Mouse (Mus musculus) midbrain, embryonic 13.5 days (tissue): ENCODE results near the gene Trappc5. TPM values are rescaled to one million over a fixed set of nuclear protein-coding genes. Genes with fewer than 3 reads are reported as not detected.
A peak's percentile ranks its signal among the peaks of the same experiment; 100 is the strongest.

Source experiments
- ATAC-seq: fragments of 200-750 bp; cut with Nextera tagmentation; 2 replicates; pipeline ENCODE4 v1.8.0; 2017; ENCODE audit warnings: mild to moderate bottlenecking, moderate TSS enrichment, moderate library complexity
- H3K27ac ChIP-seq: fragments of 300-500 bp; sonication (generic); 2 replicates; pipeline ENCODE4 v1.5.1; 2015; ENCODE audit warnings: inconsistent platforms, mild to moderate bottlenecking, moderate library complexity
- H3K27me3 ChIP-seq: fragments of 300-500 bp; sonication (generic); 2 replicates; pipeline ENCODE4 v1.6.1; 2015; ENCODE audit warnings: mild to moderate bottlenecking, inconsistent platforms
- H3K36me3 ChIP-seq: fragments of 300-500 bp; sonication (generic); 2 replicates; pipeline ENCODE4 v1.6.1; 2015; ENCODE audit warnings: mild to moderate bottlenecking, inconsistent platforms
- H3K4me1 ChIP-seq: fragments of 300-500 bp; sonication (generic); replicated peaks from 2 replicates; pipeline ENCODE4 v1.6.1; 2015; ENCODE audit warnings: inconsistent platforms
- H3K4me2 ChIP-seq: fragments of 300-500 bp; sonication (generic); replicated peaks from 2 replicates; pipeline ENCODE4 v1.6.1; 2015; ENCODE audit warnings: moderate library complexity, mild to moderate bottlenecking, inconsistent platforms
- H3K4me3 ChIP-seq: fragments of 300-500 bp; sonication (generic); replicated peaks from 2 replicates; pipeline ENCODE4 v1.5.1; 2015; ENCODE audit warnings: mild to moderate bottlenecking, inconsistent platforms
- H3K9ac ChIP-seq: fragments of 300-500 bp; sonication (generic); replicated peaks from 2 replicates; pipeline ENCODE4 v1.6.1; 2015; ENCODE audit warnings: mild to moderate bottlenecking, inconsistent platforms
- H3K9me3 ChIP-seq: fragments of 300-500 bp; sonication (generic); 2 replicates; pipeline ENCODE4 v1.6.1; 2016; ENCODE audit warnings: mild to moderate bottlenecking, inconsistent platforms
- WGBS: fragments of 180-500 bp; shearing (Covaris S2); methylation state at CpG from one replicate; pipeline ENCODE4 v1.1.7; 2015; 5-methylcytosine and 5-hydroxymethylcytosine counted together
- polyA plus RNA-seq: library from polyadenylated mRNA; unstranded; fragments of >200 nt; fragmentation: Nextera tagmentation; extraction: Ambion mirVana; gene quantifications from 2 replicates; pipeline ENCODE4 v1.2.1, GENCODE M21; 2015

Trappc5 gene
- polyA plus RNA-seq = 58.6 and 60.2 TPM in 2 replicates

GRCm38 (mm10) chr8:3676131-3676992 is at the start of gene Trappc5:
Gene Trappc5, plus strand, starts transcription at chr8:3676299.
- Histone ChIP-seq H3K27me3 (no peaks in the 10 kb centered on the region), H3K27ac (peak within 1 kb of the TSS; percentile 88), H3K4me3 (peak within 1 kb of the TSS; percentile 89), H3K9me3 (no peaks in the 10 kb centered on the region), H3K9ac (peak within 1 kb of the TSS; percentile 94), H3K4me1 (peaks cover 20% of the 10 kb centered on the region), H3K4me2 (peak within 1 kb of the TSS; percentile 78), H3K36me3 (peaks cover 26% of the 10 kb centered on the region)
- WGBS = 1% methylated on average over 61 of the region's 61 CpGs
- peak; percentile 82 for ATAC-seq

- no peaks in the 10 kb centered on the region; the same call in 1 of the 2 replicates for H3K36me3 ChIP-seq
- H3K27me3 ChIP-seq = peaks cover 28% of the 10 kb centered on the region
- H3K4me2 ChIP-seq = no peak overlapping the region
- no peak overlapping the region for H3K27ac ChIP-seq
- H3K9me3 ChIP-seq = no peaks in the 10 kb centered on the region
- H3K4me1 ChIP-seq = peaks cover 15% of the 10 kb centered on the region
- no peak overlapping the region for H3K9ac ChIP-seq
- 56% methylated on average over 5 of the region's 5 CpGs for WGBS
- ATAC-seq = no peak
- no peak overlapping the region for H3K4me3 ChIP-seq
These were observed 49.1 kb upstream of the Trappc5 start for GRCm38 (mm10) chr8:3626971-3627370.

GRCm38 (mm10) chr8:3628014-3628413 is 48.1 kb upstream of the Trappc5 start:
- no peaks in the 10 kb centered on the region; the same call in 1 of the 2 replicates for H3K36me3 ChIP-seq
- ATAC-seq = no peak
- 32% methylated on average over 5 of the region's 5 CpGs for WGBS
- no peak overlapping the region for H3K9ac ChIP-seq
- H3K4me2 ChIP-seq = no peak overlapping the region
- H3K4me3 ChIP-seq = no peak overlapping the region
- no peak overlapping the region for H3K27ac ChIP-seq
- H3K4me1 ChIP-seq = peaks cover 8% of the 10 kb centered on the region
- no peaks in the 10 kb centered on the region for H3K9me3 ChIP-seq
- H3K27me3 ChIP-seq = peaks cover 28% of the 10 kb centered on the region

DNA sequence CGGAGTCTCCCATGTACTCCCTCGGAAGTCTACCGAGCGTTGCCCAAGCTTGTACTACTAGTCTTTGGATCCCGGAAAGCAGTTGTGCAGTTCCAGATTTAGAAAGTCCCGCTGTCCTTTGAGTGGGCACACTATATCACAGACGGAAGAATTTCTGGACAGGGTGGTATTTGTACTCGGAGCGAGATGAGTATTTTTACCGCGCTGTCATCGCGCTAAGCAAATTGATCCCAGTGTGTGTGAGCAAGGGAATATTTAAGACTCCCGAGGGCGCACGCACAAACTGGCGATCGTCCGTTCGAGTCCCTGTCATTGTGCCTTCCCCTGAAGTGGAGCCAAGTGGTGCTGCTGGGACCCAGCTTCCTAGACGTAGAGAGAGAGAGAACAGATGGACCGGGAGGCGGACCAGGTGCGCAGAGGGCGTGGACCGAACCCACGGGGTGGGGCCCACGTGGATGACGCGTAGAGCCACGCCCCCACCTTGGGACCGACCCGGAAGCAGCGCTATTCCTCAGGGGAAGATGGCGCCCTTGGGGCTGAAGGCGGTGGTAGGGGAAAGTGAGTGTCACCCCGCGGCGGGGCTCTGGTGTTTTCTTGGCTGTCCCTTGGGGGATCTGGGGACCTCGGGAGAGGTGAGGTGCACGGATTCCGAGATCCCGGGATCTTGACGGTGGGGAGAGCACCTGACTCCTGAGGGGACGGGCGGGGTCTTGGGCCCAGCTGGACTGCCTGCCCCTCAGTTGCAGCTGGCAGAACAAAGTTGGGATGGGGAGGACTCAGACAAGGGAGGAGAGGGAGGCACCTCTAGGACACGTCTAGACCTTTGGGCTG is 45.2 kb upstream of the Trappc5 start, which contains the start of gene Stxbp2:
Stxbp2 (plus strand) TSS at position 309 of the 831 bp plus-strand sequence.
- WGBS = 6% methylated on average over 47 of the region's 47 CpGs

DNA sequence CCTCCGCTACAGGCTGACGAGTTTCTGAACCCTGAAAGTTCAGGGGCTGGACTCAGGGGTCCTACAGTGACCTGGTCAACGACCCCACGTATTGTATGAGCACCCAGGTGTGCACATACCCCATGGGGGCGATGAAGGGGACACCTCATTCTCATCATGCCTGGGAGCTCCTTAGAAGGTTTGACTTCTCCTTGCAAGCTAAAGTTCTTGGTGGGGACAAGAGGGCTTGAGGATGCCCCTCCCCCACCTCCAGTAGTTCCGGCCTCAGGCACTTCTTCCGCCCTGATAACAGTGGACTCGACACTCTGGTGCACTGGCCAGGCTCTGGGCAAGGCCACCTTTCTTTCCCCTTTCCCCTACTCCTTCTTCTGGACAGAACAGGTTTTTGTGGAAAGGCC is 44.6 kb upstream of the Trappc5 start:
- Histone ChIP-seq H3K27ac (no peak overlapping the region), H3K4me1 (peaks cover 8% of the 10 kb centered on the region), H3K4me3 (peak overlapping the region; percentile 52), H3K9ac (0 out of 2 replicates have a peak overlapping the region, but pooled peaks have one; percentile 56), H3K27me3 (peaks cover 28% of the 10 kb centered on the region), H3K36me3 (no peaks in the 10 kb centered on the region), H3K4me2 (peak overlapping the region; percentile 71), H3K9me3 (no peaks in the 10 kb centered on the region)
- peak; percentile 3; the same call in 1 of the 2 replicates for ATAC-seq
- WGBS = 21% methylated on average over 8 of the region's 8 CpGs

More for the DNA sequence above, 45.2 kb upstream of the Trappc5 start, which contains the start of gene Stxbp2:
- Histone ChIP-seq H3K36me3 (no peaks in the 10 kb centered on the region), H3K4me2 (peak within 1 kb of the TSS; percentile 71), H3K4me1 (peaks cover 8% of the 10 kb centered on the region), H3K4me3 (peak within 1 kb of the TSS; percentile 52), H3K9me3 (no peaks in the 10 kb centered on the region), H3K27ac (no peak within 1 kb of the TSS), H3K9ac (peak within 1 kb of the TSS; percentile 56; the same call in 1 of the 2 replicates), H3K27me3 (peaks cover 28% of the 10 kb centered on the region)
- peak; percentile 73 for ATAC-seq

- Histone ChIP-seq H3K36me3 (no peaks in the 10 kb centered on the region), H3K9me3 (no peaks in the 10 kb centered on the region), H3K4me2 (no peak overlapping the region), H3K4me3 (no peak overlapping the region), H3K27ac (no peak overlapping the region), H3K4me1 (no peaks in the 10 kb centered on the region), H3K27me3 (no peaks in the 10 kb centered on the region), H3K9ac (no peak overlapping the region)
- WGBS = 23% methylated on average over 5 of the region's 5 CpGs
- ATAC-seq = no peak
These were observed 30.3 kb upstream of the Trappc5 start for GRCm38 (mm10) chr8:3645804-3646203.

DNA sequence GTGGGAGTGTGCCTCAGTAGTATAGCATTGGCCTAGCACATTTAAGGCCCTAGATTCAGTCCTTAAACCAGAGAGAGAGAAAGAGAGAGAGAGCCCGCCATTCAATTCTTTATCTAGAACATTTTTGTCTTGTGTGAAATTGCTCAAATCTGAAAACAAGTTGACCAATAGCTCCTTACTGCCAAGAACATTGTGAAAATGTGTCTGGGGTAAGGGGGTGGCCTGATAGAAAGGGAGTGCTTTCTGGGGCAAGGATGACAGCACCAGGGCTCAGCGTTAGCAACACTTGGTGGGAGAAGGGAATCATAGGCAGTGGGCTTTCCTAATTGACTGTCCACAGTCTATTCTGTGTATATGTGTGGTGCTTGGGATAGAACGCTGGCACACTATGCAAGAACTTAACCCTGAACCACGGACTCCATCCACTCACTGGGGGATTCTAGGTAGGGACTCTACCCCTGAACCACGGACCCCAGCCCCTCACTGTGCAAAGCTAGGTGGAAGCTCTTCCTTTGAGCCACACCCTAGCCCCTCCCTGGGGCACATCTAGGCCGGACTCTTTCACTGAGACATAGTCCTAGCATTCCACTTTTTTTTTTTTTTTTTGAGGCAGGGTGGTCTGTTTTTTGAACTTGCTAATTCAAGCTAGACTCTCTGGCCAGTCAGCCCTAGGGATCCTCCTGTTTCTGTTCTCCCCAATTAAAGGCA is 29.1 kb upstream of the Trappc5 start:
- Histone ChIP-seq H3K4me2 (no peak overlapping the region), H3K4me1 (no peaks in the 10 kb centered on the region), H3K27ac (no peak overlapping the region), H3K4me3 (no peak overlapping the region), H3K27me3 (no peaks in the 10 kb centered on the region), H3K36me3 (no peaks in the 10 kb centered on the region), H3K9me3 (no peaks in the 10 kb centered on the region), H3K9ac (no peak overlapping the region)
- WGBS = 85% methylated on average over 6 of the region's 6 CpGs
- ATAC-seq = no peak

- no peak for ATAC-seq
- no peaks in the 10 kb centered on the region for H3K27me3 ChIP-seq
- no peak overlapping the region for H3K9ac ChIP-seq
- H3K4me1 ChIP-seq = no peaks in the 10 kb centered on the region
- H3K4me3 ChIP-seq = no peak overlapping the region
- WGBS = 84% methylated on average over 4 of the region's 4 CpGs
- H3K27ac ChIP-seq = no peak overlapping the region
- no peak overlapping the region for H3K4me2 ChIP-seq
- H3K36me3 ChIP-seq = no peaks in the 10 kb centered on the region
- H3K9me3 ChIP-seq = no peaks in the 10 kb centered on the region
These were observed 28.5 kb upstream of the Trappc5 start for GRCm38 (mm10) chr8:3647561-3647960.

GRCm38 (mm10) chr8:3648268-3648667 is 27.8 kb upstream of the Trappc5 start:
- no peaks in the 10 kb centered on the region for H3K27me3 ChIP-seq
- no peak overlapping the region for H3K4me2 ChIP-seq
- H3K4me3 ChIP-seq = no peak overlapping the region
- H3K4me1 ChIP-seq = no peaks in the 10 kb centered on the region
- no peaks in the 10 kb centered on the region for H3K9me3 ChIP-seq
- ATAC-seq = no peak
- H3K27ac ChIP-seq = no peak overlapping the region
- H3K36me3 ChIP-seq = no peaks in the 10 kb centered on the region
- WGBS = 73% methylated on average over 2 of the region's 2 CpGs
- H3K9ac ChIP-seq = no peak overlapping the region

DNA sequence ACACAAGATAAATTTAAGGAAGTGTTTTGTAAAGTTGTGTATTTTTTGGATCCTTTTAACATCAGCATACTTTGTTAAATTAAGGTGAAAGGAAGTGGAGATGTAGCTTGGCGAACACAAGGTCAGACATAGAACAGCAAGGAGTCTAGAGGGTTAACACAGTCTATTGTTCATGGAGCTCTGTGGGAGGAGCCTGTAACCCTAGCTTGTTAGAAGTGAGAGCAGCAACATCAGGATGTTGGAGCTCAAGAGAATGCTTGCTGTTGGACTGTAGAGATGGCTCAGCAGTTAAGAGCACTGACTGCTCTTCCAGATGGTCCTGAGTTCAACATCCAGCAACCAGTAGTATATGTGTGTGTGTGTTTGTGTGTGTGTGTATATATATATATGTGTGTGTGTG is 27.1 kb upstream of the Trappc5 start:
- ATAC-seq = no peak

GRCm38 (mm10) chr8:3652845-3653244 is 23.3 kb upstream of the Trappc5 start:
- no peak overlapping the region for H3K27ac ChIP-seq
- H3K9ac ChIP-seq = no peak overlapping the region
- H3K36me3 ChIP-seq = no peaks in the 10 kb centered on the region

More for the DNA sequence above, 27.1 kb upstream of the Trappc5 start:
- no peak overlapping the region for H3K27ac ChIP-seq
- no peaks in the 10 kb centered on the region for H3K27me3 ChIP-seq
- no peak overlapping the region for H3K4me2 ChIP-seq
- no peak overlapping the region for H3K4me3 ChIP-seq
- no peaks in the 10 kb centered on the region for H3K9me3 ChIP-seq
- H3K36me3 ChIP-seq = no peaks in the 10 kb centered on the region
- no peaks in the 10 kb centered on the region for H3K4me1 ChIP-seq
- 48% methylated on average over 1 of the region's 1 CpGs for WGBS
- H3K9ac ChIP-seq = no peak overlapping the region

More at GRCm38 (mm10) chr8:3652845-3653244, 23.3 kb upstream of the Trappc5 start:
- Histone ChIP-seq H3K27me3 (no peaks in the 10 kb centered on the region), H3K9me3 (no peaks in the 10 kb centered on the region), H3K4me2 (no peak overlapping the region), H3K4me1 (peaks cover 9% of the 10 kb centered on the region), H3K4me3 (no peak overlapping the region)
- no peak for ATAC-seq
- 70% methylated on average over 3 of the region's 3 CpGs for WGBS
